Mouse (Mus musculus) skeletal muscle tissue, adult 2 months (tissue): ENCODE results near the gene Pacs1.
"Not testable (repeated sequence)": the region's sequence is repeated elsewhere in the genome, so short reads cannot be mapped to it uniquely, and the experiment has no call there.

Source experiments
- DNase-seq: peaks from one replicate; pipeline ENCODE4 v3.0.0-alpha.2; 2012; ENCODE audit warnings: low read depth, low spot score

Pacs1 gene

GRCm38 (mm10) chr19:5097521-5098362, 175.2 kb downstream of the Pacs1 start:
- DNase-seq: no peak

DNA sequence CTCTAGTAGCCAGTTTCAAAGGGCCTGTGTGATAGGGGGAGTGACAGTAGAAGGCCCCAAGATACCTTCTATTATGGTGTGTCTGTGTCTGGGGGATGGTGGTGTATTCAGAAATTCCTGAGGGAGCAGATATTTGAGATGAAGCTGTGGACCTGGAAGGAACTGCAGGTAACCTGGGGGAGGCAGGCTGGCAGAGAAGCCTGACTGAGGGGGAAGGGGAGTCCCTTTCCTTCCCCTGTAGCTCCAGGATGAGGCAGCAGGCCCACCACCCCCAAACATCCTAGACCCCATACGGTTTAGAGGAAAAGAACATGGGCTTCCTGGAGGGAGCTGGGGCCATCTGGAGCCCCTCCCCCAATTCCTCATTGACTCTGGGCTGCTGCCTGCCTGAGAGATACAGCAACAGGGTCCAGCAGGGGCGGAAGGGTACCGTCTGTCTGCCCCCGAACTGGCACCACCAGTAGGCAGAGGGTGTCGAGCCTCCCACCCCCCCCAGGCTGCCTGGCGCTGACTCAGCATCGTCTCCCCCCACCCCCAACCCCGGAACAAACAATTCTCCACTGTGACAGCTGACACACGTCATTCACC, 176.9 kb downstream of the Pacs1 start:
- no peak for DNase-seq

DNA sequence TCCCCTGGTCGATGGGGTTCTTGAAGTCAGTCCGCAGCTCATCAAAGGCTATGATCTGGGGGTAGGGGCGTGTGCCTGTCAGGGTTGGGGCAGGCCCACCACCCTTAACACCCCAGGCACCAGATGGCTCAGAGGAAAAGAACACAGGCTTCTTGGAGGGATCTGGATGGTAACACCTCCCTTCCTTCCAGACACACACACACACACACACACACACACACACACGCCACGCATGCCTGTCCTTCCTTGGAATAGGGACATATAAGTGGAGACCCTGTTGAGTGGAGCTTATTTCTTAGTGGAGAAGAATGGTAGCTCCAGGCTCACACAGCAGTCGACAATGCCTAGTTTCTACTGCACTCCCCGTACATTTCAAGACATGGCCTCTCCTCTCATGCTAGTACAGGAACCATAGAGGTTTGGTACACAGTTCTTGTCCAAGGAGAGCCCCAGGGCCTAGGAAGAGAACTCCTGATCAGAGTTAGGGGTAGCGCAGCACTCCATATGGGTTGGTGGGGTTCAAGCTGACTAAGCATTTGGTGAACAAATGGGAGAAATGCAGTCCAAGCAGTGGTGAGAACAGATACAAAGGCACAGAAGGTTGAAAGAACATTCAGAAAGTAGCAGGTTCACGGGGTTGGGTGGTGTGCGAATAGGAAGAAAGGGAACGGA, 178.0 kb downstream of the Pacs1 start:
- no peak for DNase-seq

DNA sequence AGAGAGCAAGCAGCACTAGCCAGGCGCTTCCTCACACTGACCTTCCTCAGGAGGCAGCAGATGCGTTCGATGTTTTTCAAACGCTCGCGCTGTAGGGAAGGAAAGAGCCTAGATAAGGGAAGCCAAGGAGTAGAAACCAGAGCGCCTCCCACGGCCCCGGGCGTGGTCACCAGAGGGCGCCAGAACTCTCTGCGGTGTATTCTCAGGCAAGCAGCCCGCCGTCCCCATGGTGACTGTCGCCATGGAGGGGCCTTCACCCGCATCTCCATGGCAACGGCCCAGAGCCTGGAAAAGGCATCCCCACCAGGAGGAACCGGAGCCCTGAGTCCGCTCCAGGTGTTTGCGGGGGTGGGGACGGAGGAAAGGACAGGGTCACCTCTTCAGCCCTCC, 178.7 kb downstream of the Pacs1 start:
- DNase-seq: peak; percentile 72

DNA sequence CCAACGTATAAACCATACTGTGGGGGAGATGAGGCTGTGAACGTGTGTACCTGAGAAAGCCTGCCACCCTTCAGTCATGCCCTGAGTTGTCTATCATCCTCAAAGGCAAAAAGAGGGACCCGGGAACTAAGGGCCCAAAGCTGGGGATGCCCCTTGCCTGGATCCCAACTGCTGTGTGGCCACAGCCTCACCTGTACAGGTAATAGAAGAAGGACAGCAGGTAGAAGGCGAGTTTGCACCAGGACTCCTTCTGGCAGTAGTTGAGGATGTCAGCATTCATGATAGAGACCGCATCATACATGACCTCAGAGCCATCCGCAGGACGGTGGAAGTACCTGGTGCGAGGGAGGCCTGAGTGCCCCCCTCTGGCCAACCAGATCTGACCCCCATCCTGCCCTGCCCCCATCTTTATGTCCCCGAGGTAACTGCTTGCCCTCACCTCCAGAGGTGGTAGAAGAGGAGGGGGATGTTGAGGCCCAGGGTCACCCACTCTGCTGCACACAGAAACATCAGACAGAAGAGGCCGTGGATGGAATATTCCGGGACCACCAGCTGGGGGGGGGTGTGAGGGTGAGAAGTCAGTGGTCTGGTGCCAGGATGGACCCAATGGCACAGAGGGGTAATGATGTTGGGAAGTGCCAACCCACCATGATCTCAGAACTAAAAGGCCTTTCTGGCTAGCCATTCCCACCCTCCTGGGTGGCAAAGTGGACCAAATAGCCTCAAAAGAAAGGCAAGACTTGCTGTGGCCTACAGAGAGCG, 179.3 kb downstream of the Pacs1 start:
- DNase-seq: no peak

GRCm38 (mm10) chr19:5092083-5092482, 180.8 kb downstream of the Pacs1 start:
- DNase-seq: no peak

- no peak for DNase-seq
Measured at GRCm38 (mm10) chr19:5089324-5089723, 183.6 kb downstream of the Pacs1 start.

- DNase-seq: peak; percentile 97
Measured at GRCm38 (mm10) chr19:5087884-5088728, 184.8 kb downstream of the Pacs1 start, which contains the start of gene Yif1a. Gene Yif1a (plus strand): TSS chr19:5088538.

GRCm38 (mm10) chr19:5086533-5086932, 186.4 kb downstream of the Pacs1 start:
- not testable (repeated sequence) for DNase-seq

DNA sequence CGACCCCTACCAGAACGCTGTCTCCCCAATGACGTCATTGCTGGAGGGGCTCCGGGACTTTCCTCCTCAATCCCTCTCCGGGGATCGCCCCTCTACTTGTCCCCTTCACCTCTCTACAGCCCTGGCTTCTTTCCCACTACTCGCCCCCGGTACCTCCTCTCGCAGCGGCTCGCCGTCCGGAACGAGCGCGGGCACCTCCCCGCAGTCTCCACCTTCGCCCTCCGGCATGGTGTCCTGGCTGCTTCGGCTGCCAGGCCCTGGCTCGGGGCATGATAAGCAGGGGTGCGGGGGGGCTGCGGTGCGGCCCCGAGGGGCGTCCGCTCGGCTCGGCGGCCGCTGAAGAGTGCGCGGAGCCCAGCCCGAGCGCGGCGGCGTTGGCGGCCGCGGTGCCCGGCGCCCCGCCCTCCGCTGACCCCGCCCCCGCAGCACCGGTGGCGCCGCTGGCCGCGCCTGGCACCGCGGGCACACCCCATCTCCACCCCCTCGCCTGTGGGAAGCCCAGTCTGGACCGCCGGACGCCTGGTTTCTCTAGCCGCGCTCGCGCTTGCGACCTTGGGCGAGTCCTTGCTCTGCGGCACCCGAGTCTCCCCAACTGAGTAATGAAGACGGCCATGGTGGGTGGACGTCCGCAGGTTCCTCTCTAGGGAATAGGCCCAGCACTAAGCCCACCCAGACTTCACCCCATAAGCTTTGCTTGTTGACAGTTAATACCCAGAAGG, 187.6 kb downstream of the Pacs1 start, which contains the start of gene Tmem151a:
Tmem151a (minus strand) TSS at position 387 of the 719 bp plus-strand sequence.
- DNase-seq: no peak

GRCm38 (mm10) chr19:5084834-5085144, 188.1 kb downstream of the Pacs1 start:
- DNase-seq: no peak

DNA sequence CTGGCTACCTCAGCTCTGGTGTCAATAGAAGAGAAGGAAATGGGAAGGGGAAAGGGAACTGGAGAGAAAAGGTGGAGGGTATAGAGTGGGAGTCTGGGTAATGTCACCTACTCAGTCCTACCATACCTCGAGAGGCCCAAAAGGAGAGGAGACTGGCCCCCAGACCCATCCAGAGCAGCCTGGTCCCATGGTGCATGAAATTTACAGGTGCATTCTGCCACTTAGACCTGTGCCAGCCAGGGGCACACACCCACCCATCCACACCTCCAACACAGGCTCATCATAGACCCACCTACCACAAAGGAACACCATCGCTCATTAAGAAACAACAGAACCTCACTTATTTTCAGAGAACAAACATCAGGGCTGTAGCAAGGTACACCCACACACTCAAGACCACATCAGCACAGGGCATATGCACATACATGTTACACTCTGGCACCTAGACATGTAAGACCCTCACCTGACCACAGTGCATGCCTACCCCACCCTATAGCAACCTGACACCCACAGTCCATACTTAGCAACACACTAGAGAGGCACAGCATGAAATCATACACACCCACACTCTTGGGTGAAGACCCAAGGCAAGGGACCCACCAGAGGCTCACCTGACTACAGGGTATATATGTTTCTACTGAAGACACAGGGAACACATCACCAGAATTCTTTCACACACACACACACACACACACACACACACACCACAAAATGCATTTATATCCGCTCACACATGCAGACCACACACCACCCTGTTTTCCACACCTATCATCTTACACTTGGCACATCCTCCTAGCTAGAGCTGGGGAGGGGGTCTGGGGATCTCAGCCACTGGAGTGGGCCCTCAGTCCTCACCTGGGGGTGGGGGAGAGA, 188.7 kb downstream of the Pacs1 start:
- no peak for DNase-seq
